Mouse (Mus musculus) kidney, adult 2 months (tissue): Measurements from ENCODE around the gene Apobr. TPM values are rescaled to one million over a fixed set of nuclear protein-coding genes. Genes with fewer than 3 reads are reported as not detected.
A peak's percentile ranks its signal among the peaks of the same experiment; 100 is the strongest.

Experiments
- DNase-seq: peaks from one replicate; pipeline ENCODE4 v3.0.0; 2021
- H3K27ac ChIP-seq: fragments of 200-500 bp; 2 replicates; pipeline ENCODE4 v1.5.1; 2012; ENCODE audit warnings: low read depth, low read length, control low read depth, inconsistent platforms; ENCODE audit not compliant: insufficient read depth
- H3K27me3 ChIP-seq: fragments of 200-500 bp; replicated peaks from 2 replicates; pipeline ENCODE4 v1.6.1; 2012; ENCODE audit warnings: mild to moderate bottlenecking, moderate library complexity, low read length, inconsistent platforms; ENCODE audit not compliant: control insufficient read depth, insufficient read depth
- H3K36me3 ChIP-seq: fragments of 200-500 bp; 2 replicates; pipeline ENCODE4 v1.6.1; 2012; ENCODE audit warnings: mild to moderate bottlenecking, moderate library complexity, low read length, inconsistent platforms; ENCODE audit not compliant: control insufficient read depth, insufficient read depth
- H3K4me1 ChIP-seq: fragments of 200-500 bp; 2 replicates; pipeline ENCODE4 v1.6.1; 2011; ENCODE audit warnings: low read length; ENCODE audit not compliant: control insufficient read depth, insufficient read depth
- H3K4me3 ChIP-seq: fragments of 200-500 bp; 2 replicates; pipeline ENCODE4 v1.5.1; 2011; ENCODE audit warnings: mild to moderate bottlenecking, low read depth, low read length, control low read depth; ENCODE audit not compliant: insufficient read depth
- CTCF ChIP-seq: fragments of 200-500 bp; conservative IDR thresholded peaks from 2 replicates; pipeline ENCODE4 v1.5.1; 2011; ENCODE audit warnings: low read depth, mild to moderate bottlenecking, control low read depth, low read length, moderate library complexity, mixed read lengths; ENCODE audit not compliant: insufficient read depth, insufficient read length
- POLR2A ChIP-seq: fragments of 200-500 bp; IDR thresholded peaks from one replicate; pipeline ENCODE4 v1.6.1; 2011; ENCODE audit warnings: low read depth, low read length, control low read depth
- WGBS: fragments of 180-500 bp; shearing (Covaris S2); methylation state at CpG from one replicate; pipeline ENCODE4 v1.1.7; 2018; 5-methylcytosine and 5-hydroxymethylcytosine counted together
- polyA plus RNA-seq: library from polyadenylated mRNA; depleted of rRNA; stranded (reverse); fragments of >200 nt; gene quantifications from 2 replicates; pipeline ENCODE4 v1.2.3, GENCODE M21; 2012

Apobr gene
- polyA plus RNA-seq, 1 experiment, result 1.2 TPM

DNA sequence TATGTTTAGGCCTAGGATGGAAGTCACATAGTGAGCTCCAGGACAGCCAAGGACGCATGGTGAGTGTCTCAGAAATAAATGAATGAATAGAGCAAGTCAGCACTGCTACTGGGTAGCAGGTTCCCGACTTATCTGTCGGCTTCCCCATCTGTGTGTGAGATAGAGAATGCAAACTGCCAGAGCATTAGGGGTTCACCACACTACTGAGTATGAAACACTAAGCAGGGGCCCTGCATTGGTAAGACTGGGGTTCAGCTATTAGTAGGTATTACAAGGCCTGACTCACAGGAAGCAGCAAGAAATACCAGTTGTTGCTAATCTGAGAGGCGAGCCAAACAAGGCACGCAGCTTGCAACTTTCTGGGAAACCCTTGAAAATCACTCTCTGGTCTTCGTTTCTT is 14.2 kb downstream of the Apobr start:
- Histone ChIP-seq H3K27ac (no peak overlapping the region), H3K36me3 (no peaks in the 10 kb centered on the region), H3K27me3 (no peaks in the 10 kb centered on the region), H3K4me3 (no peak overlapping the region), H3K4me1 (no peaks in the 10 kb centered on the region)
- DNase-seq, result no peak
- no peak for TF ChIP-seq CTCF
- TF ChIP-seq POLR2A, result no peak
- WGBS, result 85% methylated on average over 6 of the region's 6 CpGs

DNA sequence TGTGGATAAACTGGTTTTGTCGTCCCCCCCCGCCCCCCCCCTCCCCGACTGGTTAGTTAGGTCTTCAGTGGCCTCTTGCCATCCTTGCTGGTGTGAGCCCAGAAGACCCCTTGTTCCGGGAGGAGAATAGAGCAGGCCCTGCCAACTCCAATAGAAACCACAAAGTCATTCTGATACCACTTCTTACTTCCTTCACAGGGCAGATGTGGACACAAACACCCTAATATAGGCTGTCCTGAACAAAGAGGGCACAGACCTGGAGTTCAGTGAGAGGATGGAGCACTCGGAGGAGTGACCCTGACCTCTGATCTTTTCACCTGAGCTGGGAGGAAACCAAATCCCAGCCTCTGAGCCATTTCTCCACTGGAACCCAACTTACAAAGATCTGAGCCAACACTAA is 17.2 kb downstream of the Apobr start:
- no peaks in the 10 kb centered on the region for H3K4me1 ChIP-seq
- no peaks in the 10 kb centered on the region for H3K27me3 ChIP-seq
- H3K4me3 ChIP-seq, result no peak overlapping the region
- WGBS, result 32% methylated on average over 5 of the region's 5 CpGs
- TF ChIP-seq POLR2A, result no peak
- no peak for TF ChIP-seq CTCF
- H3K36me3 ChIP-seq, result no peaks in the 10 kb centered on the region
- no peak for DNase-seq
- no peak overlapping the region for H3K27ac ChIP-seq

- H3K4me1 ChIP-seq, result no peaks in the 10 kb centered on the region
- H3K4me3 ChIP-seq, result no peak overlapping the region
- TF ChIP-seq CTCF, result no peak
- TF ChIP-seq POLR2A, result no peak
- H3K27ac ChIP-seq, result no peak overlapping the region
- no peaks in the 10 kb centered on the region for H3K27me3 ChIP-seq
- DNase-seq, result no peak
- 88% methylated on average over 3 of the region's 3 CpGs for WGBS
- no peaks in the 10 kb centered on the region for H3K36me3 ChIP-seq
Observed at GRCm38 (mm10) chr7:126602650-126603049, 17.9 kb downstream of the Apobr start.

DNA sequence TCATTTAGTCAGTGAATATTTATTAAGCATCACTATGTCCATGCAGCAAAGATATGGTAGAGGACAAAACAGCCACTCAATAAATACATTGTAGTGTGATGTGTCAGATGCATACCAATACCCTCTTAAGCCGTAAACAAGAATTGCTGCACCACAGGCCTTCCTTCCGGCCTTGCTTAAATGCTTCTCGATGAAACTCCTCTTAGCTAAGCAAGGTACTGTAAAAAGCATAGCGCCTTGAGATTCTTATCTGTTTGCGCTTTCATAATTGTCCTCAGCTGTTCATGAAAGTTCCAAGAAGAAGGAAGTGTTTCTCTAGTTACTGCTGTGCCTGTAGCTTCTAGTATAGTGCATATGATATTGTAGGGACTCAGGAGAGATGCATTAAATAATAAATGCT is 21.9 kb downstream of the Apobr start:
- H3K4me1 ChIP-seq, result no peaks in the 10 kb centered on the region
- H3K4me3 ChIP-seq, result no peak overlapping the region
- DNase-seq, result no peak
- H3K27ac ChIP-seq, result no peak overlapping the region
- TF ChIP-seq POLR2A (no peak), CTCF (no peak)
- no peaks in the 10 kb centered on the region for H3K27me3 ChIP-seq
- 68% methylated on average over 5 of the region's 5 CpGs for WGBS
- H3K36me3 ChIP-seq, result no peaks in the 10 kb centered on the region

DNA sequence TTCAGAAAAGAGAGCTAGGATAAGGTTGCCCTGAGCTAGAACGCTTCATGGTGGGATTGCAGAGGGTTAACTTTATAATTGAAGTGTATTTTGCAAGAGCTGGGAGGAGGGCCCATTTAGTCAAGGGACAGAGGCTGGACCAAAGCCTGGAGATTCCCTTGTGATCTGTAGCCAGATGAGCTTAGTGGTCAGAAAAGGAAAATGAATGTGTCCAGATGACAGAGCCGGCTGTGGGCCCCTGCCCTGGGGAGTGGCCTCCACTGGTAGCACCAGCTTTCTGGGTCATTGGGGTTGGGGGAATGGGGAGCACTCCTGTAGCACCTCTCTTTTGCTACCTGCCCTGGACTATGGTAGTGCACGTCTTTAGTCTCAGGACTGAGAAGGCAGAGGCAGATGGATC is 22.3 kb downstream of the Apobr start:
- 87% methylated on average over 3 of the region's 3 CpGs for WGBS
- Histone ChIP-seq H3K4me1 (no peaks in the 10 kb centered on the region), H3K36me3 (no peaks in the 10 kb centered on the region), H3K27ac (no peak overlapping the region), H3K27me3 (no peaks in the 10 kb centered on the region), H3K4me3 (no peak overlapping the region)
- peak; percentile 48 for DNase-seq
- TF ChIP-seq POLR2A, result no peak
- no peak for TF ChIP-seq CTCF

DNA sequence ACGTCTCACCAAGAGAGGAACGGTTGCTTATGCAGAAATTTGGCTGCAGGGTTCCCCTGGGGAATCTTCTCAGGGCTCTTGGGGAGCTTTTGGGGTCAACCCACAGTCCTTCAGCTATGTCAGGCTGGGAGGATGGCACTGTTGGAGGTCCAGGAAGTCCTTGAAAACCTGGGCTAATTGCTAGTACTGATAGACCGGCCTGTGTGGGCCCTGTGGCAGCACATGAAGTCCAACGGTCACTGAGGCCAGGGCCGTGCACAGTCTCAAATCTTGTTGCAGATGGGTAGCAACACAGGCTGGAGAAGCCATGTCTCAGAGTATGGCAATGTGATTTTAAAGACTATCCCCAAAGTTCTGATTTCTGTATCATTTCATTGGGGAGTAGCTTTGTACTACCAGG is 23.1 kb downstream of the Apobr start:
- TF ChIP-seq POLR2A (no peak), CTCF (no peak)
- Histone ChIP-seq H3K36me3 (no peaks in the 10 kb centered on the region), H3K27me3 (no peaks in the 10 kb centered on the region), H3K27ac (no peak overlapping the region), H3K4me3 (no peak overlapping the region), H3K4me1 (no peaks in the 10 kb centered on the region)
- 85% methylated on average over 5 of the region's 5 CpGs for WGBS
- no peak for DNase-seq

- DNase-seq, result no peak
- H3K4me1 ChIP-seq, result no peaks in the 10 kb centered on the region
- H3K27me3 ChIP-seq, result no peaks in the 10 kb centered on the region
- no peak overlapping the region for H3K4me3 ChIP-seq
- H3K36me3 ChIP-seq, result no peaks in the 10 kb centered on the region
- TF ChIP-seq POLR2A (no peak), CTCF (no peak)
- no peak overlapping the region for H3K27ac ChIP-seq
- 80% methylated on average over 3 of the region's 3 CpGs for WGBS
Observed at GRCm38 (mm10) chr7:126612736-126613135, 28.0 kb downstream of the Apobr start.

DNA sequence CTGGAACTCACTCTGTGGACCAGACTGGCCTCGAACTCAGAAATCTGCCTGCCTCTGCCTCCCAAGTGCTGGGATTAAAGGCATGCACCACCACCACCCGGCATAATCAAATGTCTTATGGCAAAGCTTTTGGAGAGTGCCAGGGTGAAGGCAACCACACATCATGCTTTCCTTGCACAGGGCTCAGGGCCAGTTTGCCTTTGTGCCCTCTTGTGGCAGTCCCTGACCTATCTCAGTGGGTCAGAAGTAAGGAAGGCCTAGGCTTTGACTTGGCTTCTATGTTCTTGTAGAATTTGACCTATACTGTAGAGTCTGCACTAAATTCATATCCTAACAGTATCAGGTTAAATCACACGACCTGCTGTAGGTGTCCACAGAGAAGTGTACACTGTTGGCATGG is 32.0 kb downstream of the Apobr start:
- TF ChIP-seq CTCF (peak; percentile 26; the same call in 1 of the 2 replicates), POLR2A (no peak)
- 72% methylated on average over 3 of the region's 3 CpGs for whole genome bisulfite sequencing
- Histone ChIP-seq H3K4me1 (no peaks in the 10 kb centered on the region), H3K27me3 (no peaks in the 10 kb centered on the region), H3K4me3 (no peak overlapping the region), H3K36me3 (no peaks in the 10 kb centered on the region), H3K27ac (no peak overlapping the region)
- no peak for DNase-seq
